Mouse (Mus musculus) intestine, embryonic 16.5 days (tissue): ENCODE measurements around the gene Gm20741. TPM values are rescaled to one million over a fixed set of nuclear protein-coding genes. Genes with fewer than 3 reads are reported as not detected.

Experiments
- ATAC-seq: fragments of 200-750 bp; cut with Nextera tagmentation; 2 replicates; pipeline ENCODE4 v1.8.0; 2017; ENCODE audit warnings: moderate TSS enrichment, moderate library complexity
- H3K27ac ChIP-seq: fragments of 300-500 bp; sonication (generic); 2 replicates; pipeline ENCODE4 v1.5.1; 2014; ENCODE audit warnings: mild to moderate bottlenecking, low read length
- H3K27me3 ChIP-seq: fragments of 300-500 bp; sonication (generic); replicated peaks from 2 replicates; pipeline ENCODE4 v1.6.1; 2014; ENCODE audit warnings: low read length, control low read depth, mixed read lengths; ENCODE audit not compliant: control insufficient read depth, insufficient read depth
- H3K36me3 ChIP-seq: fragments of 300-500 bp; sonication (generic); 2 replicates; pipeline ENCODE4 v1.6.1; 2014; ENCODE audit warnings: low read length, control low read depth; ENCODE audit not compliant: control insufficient read depth, insufficient read depth
- H3K4me1 ChIP-seq: fragments of 300-500 bp; sonication (generic); 2 replicates; pipeline ENCODE4 v1.6.1; 2014; ENCODE audit warnings: low read length, control low read depth, mixed read lengths; ENCODE audit not compliant: control insufficient read depth, insufficient read depth
- H3K4me2 ChIP-seq: fragments of 300-500 bp; sonication (generic); 2 replicates; pipeline ENCODE4 v1.6.1; 2014; ENCODE audit warnings: low read depth, low read length, control low read depth
- H3K4me3 ChIP-seq: fragments of 300-500 bp; sonication (generic); 2 replicates; pipeline ENCODE4 v1.5.1; 2014; ENCODE audit warnings: mild to moderate bottlenecking, low read length
- H3K9ac ChIP-seq: fragments of 300-500 bp; sonication (generic); 2 replicates; pipeline ENCODE4 v1.6.1; 2014; ENCODE audit warnings: low read depth, low read length
- H3K9me3 ChIP-seq: fragments of 300-500 bp; sonication (generic); 2 replicates; pipeline ENCODE4 v1.6.1; 2016; ENCODE audit warnings: low read length, control low read depth; ENCODE audit not compliant: control insufficient read depth
- WGBS: fragments of 180-500 bp; shearing (Covaris S2); extraction: QIAGEN DNeasy Blood & Tissue Kit; methylation state at CpG from one replicate; pipeline ENCODE4 v1.1.7; 2014; 5-methylcytosine and 5-hydroxymethylcytosine counted together
- polyA plus RNA-seq: library from polyadenylated mRNA; unstranded; fragments of >200 nt; fragmentation: Nextera tagmentation; extraction: Ambion mirVana; gene quantifications from 2 replicates; pipeline ENCODE4 v1.2.1, GENCODE M21; 2015

Gm20741 gene
- polyA plus RNA-seq, 1 experiment from 2014 or later, result not detected

GRCm38 (mm10) chr16:88774106-88774505, 37.9 kb downstream of the Gm20741 start, which contains the start of gene 2310057N15Rik:
Gene 2310057N15Rik (minus strand): TSS chr16:88774206.
- ATAC-seq, result no peak
- WGBS, result 85% methylated on average over 2 of the region's 2 CpGs
- Histone ChIP-seq H3K4me1 (no peaks in the 10 kb centered on the region), H3K36me3 (no peaks in the 10 kb centered on the region), H3K4me2 (no peak within 1 kb of the TSS), H3K9ac (no peak within 1 kb of the TSS), H3K27ac (no peak within 1 kb of the TSS), H3K9me3 (no peaks in the 10 kb centered on the region), H3K4me3 (no peak within 1 kb of the TSS), H3K27me3 (no peaks in the 10 kb centered on the region)

Other genes starting within 250 kb of the Gm20741 start
- gene Cldn8, start 249.0 kb downstream of the Gm20741 start, polyA plus RNA-seq, result 107 and 111 TPM in 2 replicates
- not detected in 2 replicates for gene Krtap24-1, start 199.9 kb downstream of the Gm20741 start, polyA plus RNA-seq
- not detected in 2 replicates for gene 2310079G19Rik, start 184.6 kb downstream of the Gm20741 start, polyA plus RNA-seq
- 0.28 TPM in 1 of 2 replicates, not detected in the other for gene Krtap26-1, start 164.4 kb downstream of the Gm20741 start, polyA plus RNA-seq
- not detected in 2 replicates for gene Krtap27-1, start 140.5 kb downstream of the Gm20741 start, polyA plus RNA-seq
- gene 2310061N02Rik, start 104.3 kb downstream of the Gm20741 start, polyA plus RNA-seq, result not detected in 2 replicates
- gene Krtap13-1, start 83.4 kb downstream of the Gm20741 start, polyA plus RNA-seq, result not detected in 2 replicates
- 0.21 TPM in 1 of 2 replicates, not detected in the other for gene Krtap13, start 60.6 kb downstream of the Gm20741 start, polyA plus RNA-seq
- 0.34 TPM in 1 of 2 replicates, not detected in the other for gene 2310034C09Rik, start 53.4 kb downstream of the Gm20741 start, polyA plus RNA-seq
- gene 2310057N15Rik, start 38.0 kb downstream of the Gm20741 start, polyA plus RNA-seq, result not detected in 2 replicates
- gene Gm5965, start 34.3 kb downstream of the Gm20741 start, polyA plus RNA-seq, result not detected in 2 replicates
- not detected in 2 replicates for gene Krtap15, start 8.0 kb upstream of the Gm20741 start, polyA plus RNA-seq
- gene Krtap14, start 13.9 kb upstream of the Gm20741 start, polyA plus RNA-seq, result not detected in 2 replicates
- not detected in 2 replicates for gene Krtap19-1, start 57.2 kb upstream of the Gm20741 start, polyA plus RNA-seq
- not detected in 2 replicates for gene Krtap19-2, start 62.0 kb upstream of the Gm20741 start, polyA plus RNA-seq
- gene Krtap19-3, start 65.8 kb upstream of the Gm20741 start, polyA plus RNA-seq, result not detected in 2 replicates
- gene Krtap19-4, start 72.9 kb upstream of the Gm20741 start, polyA plus RNA-seq, result not detected in 2 replicates
- not detected in 2 replicates for gene Krtap19-5, start 84.2 kb upstream of the Gm20741 start, polyA plus RNA-seq
- not detected in 2 replicates for gene Krtap19-9b, start 120.0 kb upstream of the Gm20741 start, polyA plus RNA-seq
- not detected in 2 replicates for gene Krtap16-3, start 150.7 kb upstream of the Gm20741 start, polyA plus RNA-seq
- gene Krtap22-2, start 198.5 kb upstream of the Gm20741 start, polyA plus RNA-seq, result not detected in 2 replicates
- gene Gm10229, start 203.1 kb upstream of the Gm20741 start, polyA plus RNA-seq, result not detected in 2 replicates
- gene Krtap6-1, start 219.5 kb upstream of the Gm20741 start, polyA plus RNA-seq, result not detected in 2 replicates
- not detected in 2 replicates for gene Gm10228, start 229.3 kb upstream of the Gm20741 start, polyA plus RNA-seq
- not detected in 2 replicates for gene Krtap6-5, start 235.7 kb upstream of the Gm20741 start, polyA plus RNA-seq